Mouse (Mus musculus): Measurements from ENCODE around the gene Gdf7.

Gene Gdf7

GRCm38 (mm10) chr12:8301841-8302431 is at the start of gene Gdf7:
TSS of gene Gdf7 (minus strand) at chr12:8301954.
- DNase-seq: no peak

DNA sequence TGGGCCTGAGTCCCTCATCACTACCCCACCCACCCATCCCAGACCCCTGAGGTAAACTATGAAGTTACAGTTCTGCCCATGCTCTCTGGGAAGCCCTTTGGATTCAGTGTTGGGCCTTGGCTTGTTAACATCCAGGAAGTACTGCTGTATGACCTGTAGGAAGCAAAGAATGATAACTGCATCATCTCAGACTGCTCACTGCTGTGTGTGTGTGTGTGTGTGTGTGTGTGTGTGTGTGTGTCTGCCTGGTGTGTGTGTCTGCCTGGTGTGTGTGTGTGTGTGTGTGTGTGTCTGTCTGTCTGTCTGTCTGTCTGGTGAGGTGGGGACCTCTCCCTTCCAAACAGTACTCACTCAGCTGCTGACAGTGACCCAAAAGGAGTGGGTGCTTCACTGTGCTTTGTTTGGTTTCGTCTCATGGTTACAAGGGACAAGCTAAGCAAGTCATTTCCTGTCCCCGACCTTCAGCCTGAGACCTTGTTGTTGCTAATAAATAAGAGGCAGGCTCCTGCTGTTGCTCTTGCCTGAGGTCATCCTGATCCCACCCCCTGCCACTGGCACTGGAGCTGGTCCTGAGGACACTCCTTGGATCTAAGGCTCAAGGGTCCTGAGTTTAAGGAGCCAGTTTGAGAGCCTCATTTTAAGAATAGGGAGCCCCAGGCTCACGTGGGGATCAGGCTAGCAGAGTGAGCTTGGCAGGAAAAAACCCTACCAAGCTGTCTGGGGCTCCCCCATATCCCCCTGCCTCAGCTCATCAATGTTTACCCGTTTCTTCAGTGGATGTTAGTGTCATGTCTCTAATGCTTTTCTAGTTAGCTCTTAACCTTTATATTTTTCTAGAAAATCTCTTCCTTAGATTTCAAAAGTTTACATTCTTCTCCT is 49.5 kb upstream of the Gdf7 start:
- peak; percentile 54 to 60 for DNase-seq

- no peak for DNase-seq
Observed at GRCm38 (mm10) chr12:8348733-8349513, 47.2 kb upstream of the Gdf7 start.

- DNase-seq: no peak
Observed at GRCm38 (mm10) chr12:8347746-8348462, 46.1 kb upstream of the Gdf7 start.

- DNase-seq: no peak
Observed at GRCm38 (mm10) chr12:8345539-8345938, 43.8 kb upstream of the Gdf7 start.

DNA sequence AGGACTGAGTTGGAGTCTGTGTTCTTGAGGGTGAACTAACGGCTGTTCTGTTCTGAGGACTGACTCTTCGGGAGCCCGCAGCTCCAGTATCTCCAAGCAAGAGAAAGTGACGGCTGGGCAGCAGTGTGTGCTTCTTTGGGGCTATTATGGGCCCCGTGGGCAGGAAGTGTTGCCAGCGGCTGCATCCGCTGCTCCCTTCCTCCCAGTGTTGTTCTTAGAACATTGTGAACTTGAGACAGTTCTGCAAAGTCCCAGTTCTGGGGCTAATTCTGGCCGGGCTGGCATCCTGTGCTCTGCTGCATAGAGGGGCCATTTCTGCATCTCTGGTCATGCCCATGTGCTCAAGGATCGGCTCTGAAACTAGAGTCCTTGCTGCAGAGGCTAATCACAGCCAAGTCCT is 43.1 kb upstream of the Gdf7 start:
- peak in 1 of 2 experiments; percentile 66 for DNase-seq

DNA sequence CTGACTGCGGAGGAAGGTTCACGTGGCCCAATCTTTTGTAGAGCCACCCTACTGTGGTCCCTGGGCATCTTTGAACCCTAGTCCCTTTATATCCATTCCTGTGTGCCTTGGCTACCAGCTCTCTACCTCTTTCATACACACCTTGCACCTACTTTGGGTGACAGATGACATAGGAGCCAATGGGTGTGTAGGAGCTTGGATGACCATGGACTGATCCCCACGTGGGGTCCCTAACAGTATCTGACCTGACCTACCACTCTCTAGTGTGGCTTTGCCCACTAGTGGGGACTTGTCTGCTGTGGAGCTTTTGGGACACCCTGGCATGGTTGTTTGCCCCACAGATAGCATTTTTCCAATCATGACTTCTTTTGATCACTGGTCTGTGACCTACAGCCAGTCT is 41.6 kb upstream of the Gdf7 start:
- no peak for DNase-seq

- DNase-seq: no peak
Observed at GRCm38 (mm10) chr12:8341008-8341407, 39.3 kb upstream of the Gdf7 start.

DNA sequence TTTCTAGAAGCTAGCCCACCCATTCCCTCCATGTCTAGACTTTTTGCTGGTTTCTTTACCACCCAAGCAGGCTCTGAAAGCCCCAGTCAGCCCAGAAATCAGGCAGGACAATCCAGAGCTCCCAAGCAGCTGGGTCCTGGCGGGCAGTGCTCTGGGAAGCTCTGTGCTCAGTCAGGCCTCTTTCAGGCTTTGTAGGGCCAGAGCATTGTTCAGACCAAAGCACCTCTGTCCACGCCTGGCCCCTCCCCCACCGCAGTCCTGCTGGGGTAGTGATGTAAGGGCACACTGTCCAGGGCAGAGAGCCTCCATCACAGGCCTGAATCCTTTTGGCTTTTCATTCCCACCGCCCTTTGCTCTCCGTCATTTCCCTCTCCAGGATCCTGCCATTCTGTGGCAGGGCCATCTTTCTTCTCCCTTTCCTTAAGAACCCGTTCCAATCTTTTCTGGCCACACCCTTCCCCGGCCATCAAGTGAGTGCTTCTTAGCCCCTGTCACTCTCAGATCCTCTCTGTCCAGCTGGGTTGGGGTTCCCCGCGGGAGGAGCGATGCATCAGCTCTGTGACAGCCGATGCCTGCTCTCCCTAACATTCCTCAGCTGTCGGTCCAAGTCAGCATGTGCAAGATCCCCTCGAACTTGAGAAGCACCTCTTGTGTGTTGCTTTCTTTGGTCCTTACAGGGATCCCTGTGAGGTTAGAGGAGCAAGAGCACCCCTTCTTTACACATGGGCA is 38.0 kb upstream of the Gdf7 start:
- DNase-seq: no peak

- DNase-seq: no peak
Observed at GRCm38 (mm10) chr12:8338918-8339317, 37.2 kb upstream of the Gdf7 start.

- no peak for DNase-seq
Observed at GRCm38 (mm10) chr12:8338491-8338890, 36.7 kb upstream of the Gdf7 start.

- DNase-seq: no peak
Observed at GRCm38 (mm10) chr12:8337286-8338060, 35.7 kb upstream of the Gdf7 start.

- peak in 1 of 2 experiments; percentile 51 for DNase-seq
Observed at GRCm38 (mm10) chr12:8336601-8337285, 35.0 kb upstream of the Gdf7 start.

- DNase-seq: no peak
Observed at GRCm38 (mm10) chr12:8335503-8335902, 33.7 kb upstream of the Gdf7 start.

- peak; percentile 50 to 54 for DNase-seq
Observed at GRCm38 (mm10) chr12:8334261-8334660, 32.5 kb upstream of the Gdf7 start.

- DNase-seq: no peak
Observed at GRCm38 (mm10) chr12:8333617-8334016, 31.9 kb upstream of the Gdf7 start.

DNA sequence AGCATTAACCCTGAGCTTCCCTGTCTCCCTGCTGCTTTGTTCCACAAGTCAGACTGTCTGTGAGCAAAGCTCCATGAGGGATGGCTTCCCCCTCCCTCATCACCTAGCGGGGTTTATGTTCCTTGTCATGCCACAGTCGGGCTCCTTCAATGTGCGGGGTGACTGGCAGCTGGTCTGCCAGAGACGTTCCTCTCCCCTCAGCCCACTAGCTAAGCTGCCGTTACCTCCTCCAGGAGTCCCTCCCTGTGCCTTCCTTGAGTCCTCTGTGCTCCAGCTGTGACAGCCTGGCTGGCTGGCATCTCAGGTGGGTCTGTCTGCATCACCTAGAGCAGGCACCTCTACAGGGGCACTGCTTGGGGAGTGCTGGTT is 30.4 kb upstream of the Gdf7 start:
- no peak for DNase-seq

DNA sequence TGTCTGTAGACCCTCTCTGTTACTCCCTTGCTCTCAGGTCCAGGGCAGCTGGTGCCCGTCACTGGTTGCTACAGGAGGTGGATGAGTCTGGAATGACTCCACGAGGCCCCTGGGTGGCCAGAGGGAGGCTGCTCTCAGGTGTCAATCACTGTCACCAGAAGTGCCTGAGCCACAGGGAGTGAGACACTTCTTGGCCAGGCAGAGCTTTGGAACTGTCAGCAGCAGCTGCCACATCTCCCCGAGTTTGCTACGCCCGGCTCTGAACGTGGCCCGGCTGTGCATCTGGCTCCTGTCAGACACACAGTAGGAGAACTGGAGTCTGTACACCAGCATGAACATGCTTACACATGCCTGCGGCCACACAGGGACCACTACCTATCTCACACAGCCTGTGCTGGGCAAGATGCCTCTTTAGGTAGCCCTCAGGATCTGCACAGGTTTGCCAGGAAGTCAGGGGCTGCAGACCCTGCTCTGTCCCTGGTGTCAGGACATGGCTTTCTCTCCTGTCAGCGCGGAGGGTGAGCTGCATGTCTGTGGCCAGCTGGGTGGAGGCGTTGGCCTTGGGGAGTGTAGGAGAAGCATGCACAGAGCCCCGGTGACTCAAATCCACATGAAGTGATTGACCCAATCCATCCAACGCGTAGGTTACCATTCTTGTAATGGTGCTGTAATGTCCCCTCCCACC is 29.9 kb upstream of the Gdf7 start:
- no peak for DNase-seq

DNA sequence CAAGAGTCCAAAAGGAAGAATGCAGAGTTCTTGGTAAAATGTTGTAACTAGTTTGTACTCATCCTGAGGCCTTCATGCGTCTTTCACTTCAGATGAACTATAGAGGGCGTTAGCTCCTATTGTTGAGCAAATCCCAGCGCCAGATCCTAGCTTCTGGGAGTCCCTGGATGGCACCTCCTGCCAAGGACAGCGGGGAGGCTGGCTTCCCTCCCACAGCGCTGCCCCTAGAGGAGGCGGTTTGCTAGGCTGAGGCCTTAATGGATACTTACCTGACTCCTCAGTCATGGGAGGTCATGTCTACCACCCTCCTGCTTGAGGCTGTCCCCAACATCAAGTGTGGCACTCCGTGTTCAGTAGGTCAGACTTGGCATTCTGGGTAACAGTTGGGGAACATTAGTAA is 27.5 kb upstream of the Gdf7 start:
- DNase-seq: no peak

GRCm38 (mm10) chr12:8327675-8328053 is 25.9 kb upstream of the Gdf7 start:
- no peak for DNase-seq
